Mouse (Mus musculus) stomach, postnatal 0 days (tissue): ENCODE data around the gene Phlpp2.

Experiments
- CTCF ChIP-seq: IDR thresholded peaks from 2 replicates; pipeline ENCODE4 v1.5.1; 2016; ENCODE audit warnings: antibody characterized with exemption, low read depth, mild to moderate bottlenecking, moderate library complexity
- EP300 ChIP-seq: optimal IDR thresholded peaks from 2 replicates; pipeline ENCODE3; 2016; ENCODE audit warnings: antibody characterized with exemption

GRCm38 (mm10) chr8:109964106-109964505 lies 95.8 kb downstream of the Phlpp2 start:
- no peak for TF ChIP-seq CTCF
- no peak for TF ChIP-seq EP300
